Mouse (Mus musculus) central nervous system, embryonic 18 days (tissue): ENCODE data around the gene Stk10. TPM values are rescaled to one million over a fixed set of nuclear protein-coding genes. Genes with fewer than 3 reads are reported as not detected.

Experiments used
- polyA plus RNA-seq: library from polyadenylated mRNA; depleted of rRNA; stranded (reverse); fragments of >200 nt; gene quantifications from 2 replicates; pipeline ENCODE4 v1.2.3, GENCODE M21; 2012; rRNA removed

Gene Stk10
- 3.8 and 3.9 TPM in 2 replicates for polyA plus RNA-seq

GRCm38 (mm10) chr11:32532765-32533481 is at the start of gene Stk10:
Gene Stk10 (plus strand): TSS chr11:32533305.

GRCm38 (mm10) chr11:32531871-32532764 is 987 bp upstream of the Stk10 start, which contains the start of gene Efcab9:
Gene Efcab9 (minus strand): TSS chr11:32532081.

GRCm38 (mm10) chr11:32642249-32642876 is 109.3 kb downstream of the Stk10 start, which contains the start of gene Fbxw11:
Gene Fbxw11 (plus strand): TSS chr11:32642724.

Other genes with a start within 250 kb of the Stk10 start
- gene Hba-a1, start 249.8 kb upstream of the Stk10 start, polyA plus RNA-seq = 446 and 671 TPM in 2 replicates
- gene Hbq1b, start 246.3 kb upstream of the Stk10 start, polyA plus RNA-seq = 7.5 and 8.5 TPM in 2 replicates
- 1,065 and 1,539 TPM in 2 replicates for gene Hba-a2, start 236.8 kb upstream of the Stk10 start, polyA plus RNA-seq
- gene Hbq1a, start 233.2 kb upstream of the Stk10 start, polyA plus RNA-seq = 3.1 and 3.2 TPM in 2 replicates
- 26.3 and 27.1 TPM in 2 replicates for gene Sh3pxd2b, start 185.5 kb upstream of the Stk10 start, polyA plus RNA-seq
- 55.1 and 59.0 TPM in 2 replicates for gene Ubtd2, start 77.9 kb upstream of the Stk10 start, polyA plus RNA-seq
- 0.18 and 0.33 TPM in 2 replicates for gene Efcab9, start 1.2 kb upstream of the Stk10 start, polyA plus RNA-seq
- 100 TPM in 2 replicates for gene Fbxw11, start 109.4 kb downstream of the Stk10 start, polyA plus RNA-seq